Mouse (Mus musculus) ovary, postnatal 14 days (tissue): ENCODE results near the gene Olfr1373.
"Not testable (repeated sequence)": the region's sequence is repeated elsewhere in the genome, so short reads cannot be mapped to it uniquely, and the experiment has no call there.

ENCODE experiments used
- DNase-seq: peaks from one replicate; pipeline ENCODE4 v3.0.0; 2022; ENCODE audit warnings: low spot score

Gene Olfr1373

DNA sequence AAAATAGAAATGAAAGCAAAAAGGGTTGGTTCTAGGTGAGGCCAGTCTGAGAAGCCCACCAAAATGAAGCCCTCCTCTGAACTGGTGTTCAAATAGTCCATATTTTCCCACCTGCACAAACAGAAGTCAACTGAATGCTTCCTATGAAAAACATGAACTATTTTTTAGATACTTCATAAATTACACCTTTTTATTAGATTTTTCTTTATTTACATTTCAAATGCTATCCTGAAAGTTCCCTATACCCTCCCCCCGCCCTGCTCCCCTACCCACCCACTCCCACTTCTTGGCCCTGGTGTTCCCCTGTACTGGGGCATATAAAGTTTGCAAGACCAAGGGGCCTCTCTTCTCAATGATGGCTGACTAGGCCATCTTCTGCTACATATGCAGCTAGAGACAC lies at the start of gene Olfr1373:
Gene Olfr1373, minus strand, starts transcription at position 101 of the 400 bp plus-strand sequence.
- DNase-seq = not testable (repeated sequence)

DNA sequence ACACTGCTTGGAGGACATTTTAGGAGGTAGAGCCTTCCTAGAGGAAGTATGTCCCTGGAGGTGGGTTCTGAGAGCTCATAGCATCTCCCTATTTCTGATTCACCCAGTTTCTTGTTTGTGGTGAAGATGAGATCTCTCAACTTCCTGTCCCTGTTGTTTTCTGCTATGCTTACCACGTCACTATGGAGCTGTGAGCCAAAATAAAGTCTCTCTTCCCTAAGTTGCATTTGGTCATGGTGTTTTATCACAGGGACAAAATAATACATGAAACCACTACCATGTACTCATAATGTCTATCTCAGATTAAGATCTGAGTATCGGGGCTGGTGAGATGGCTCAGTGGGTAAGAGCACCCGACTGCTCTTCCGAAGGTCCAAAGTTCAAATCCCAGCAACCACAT lies 35.3 kb upstream of the Olfr1373 start:
- not testable (repeated sequence) for DNase-seq

DNA sequence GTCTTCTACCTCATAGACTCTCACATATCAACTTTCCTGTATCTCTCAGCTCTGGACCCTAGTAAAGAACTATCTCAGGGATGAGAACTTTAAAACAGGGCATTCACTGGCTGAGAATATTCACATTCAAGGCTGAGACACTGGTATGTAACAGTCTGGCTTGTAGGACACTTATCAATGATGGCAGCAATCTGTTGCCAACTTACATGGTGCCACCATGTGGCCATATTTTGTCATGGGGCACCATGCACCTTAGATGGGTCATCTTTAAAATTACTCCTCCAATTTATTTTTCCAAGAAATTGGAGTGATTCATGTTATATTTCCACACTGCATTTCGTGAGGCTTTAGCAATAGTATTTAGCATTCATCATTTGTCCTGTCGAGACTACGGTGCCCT lies 34.6 kb upstream of the Olfr1373 start:
- not testable (repeated sequence) for DNase-seq

DNA sequence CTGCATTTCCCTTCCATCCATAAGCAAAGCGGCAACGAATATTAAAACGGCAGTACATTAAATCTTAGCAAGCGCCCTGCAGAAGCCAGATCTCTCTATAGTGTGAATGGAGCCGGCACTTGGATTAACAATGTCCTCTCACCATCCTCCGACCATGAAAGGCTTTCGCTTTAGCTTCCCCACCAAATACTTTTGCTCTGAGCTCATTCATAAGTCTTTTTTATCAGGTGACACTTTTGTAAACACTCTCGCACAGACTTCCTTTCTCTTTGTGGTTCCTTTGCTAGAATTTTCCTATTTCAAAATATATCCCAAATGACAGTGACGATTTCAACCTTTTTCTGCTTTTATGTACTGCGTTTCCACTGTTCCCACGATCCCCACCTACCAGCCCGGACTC lies 23.1 kb upstream of the Olfr1373 start:
- no peak for DNase-seq

DNA sequence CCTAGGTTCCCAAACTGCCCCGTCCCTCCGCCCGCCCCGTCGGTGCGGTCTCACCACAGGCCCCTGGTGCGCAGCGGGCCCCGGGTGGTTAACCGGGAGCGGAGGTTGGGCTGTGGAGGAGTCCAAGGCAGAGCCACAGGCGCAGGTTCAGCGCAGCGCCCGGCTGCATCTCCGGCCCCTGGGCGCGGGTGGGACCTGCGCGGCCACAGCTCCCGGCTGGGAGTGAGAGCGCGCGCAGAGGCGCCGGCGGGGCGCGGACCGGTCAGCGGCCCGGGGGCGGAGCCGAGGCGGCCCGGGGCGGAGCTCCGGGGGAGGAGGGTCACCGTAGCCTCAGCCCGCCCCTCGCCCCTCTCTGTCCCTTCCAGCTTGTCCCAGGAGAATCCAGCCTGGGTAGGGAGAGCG lies 22.6 kb upstream of the Olfr1373 start:
- DNase-seq = not testable (repeated sequence)

DNA sequence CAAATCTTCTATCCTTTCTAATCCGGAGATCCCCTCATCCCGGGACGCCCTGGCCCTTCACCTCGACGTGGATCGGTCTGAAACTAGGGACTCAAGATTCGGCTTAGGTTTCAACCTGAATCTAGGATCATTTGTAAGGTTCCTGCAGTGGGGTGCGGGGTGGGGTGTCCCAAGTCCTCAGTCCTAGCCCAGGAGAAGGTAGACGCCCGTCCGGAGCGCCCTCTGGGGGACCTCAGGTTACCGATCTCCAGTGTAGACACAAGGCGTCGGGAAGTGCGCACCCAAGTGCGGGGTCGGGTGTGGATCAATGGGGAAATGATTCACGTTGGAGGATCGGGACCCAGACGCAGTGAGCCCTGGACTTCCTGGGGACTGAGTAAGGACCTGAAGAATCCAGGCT lies 21.8 kb upstream of the Olfr1373 start:
- no peak for DNase-seq

DNA sequence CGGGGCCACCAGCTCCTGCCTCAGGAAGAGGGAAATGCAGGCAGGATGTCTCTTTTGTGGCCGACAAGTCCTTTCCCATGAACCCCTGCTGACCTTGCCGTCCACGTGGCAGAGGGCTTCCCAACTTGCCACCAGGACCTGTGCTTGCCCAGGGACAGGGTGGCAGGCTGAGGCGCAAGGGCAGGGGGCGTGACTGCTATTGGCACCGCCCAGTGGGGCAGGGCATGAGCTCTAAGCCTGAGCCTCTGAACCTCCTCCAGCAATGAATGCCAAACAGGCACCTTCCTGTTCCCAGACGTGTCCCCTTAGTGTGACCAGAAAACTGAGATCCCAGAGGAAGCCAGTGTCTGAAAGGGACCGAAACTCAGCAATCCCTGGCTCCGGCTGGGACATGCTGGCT lies 18.6 kb upstream of the Olfr1373 start:
- no peak for DNase-seq

DNA sequence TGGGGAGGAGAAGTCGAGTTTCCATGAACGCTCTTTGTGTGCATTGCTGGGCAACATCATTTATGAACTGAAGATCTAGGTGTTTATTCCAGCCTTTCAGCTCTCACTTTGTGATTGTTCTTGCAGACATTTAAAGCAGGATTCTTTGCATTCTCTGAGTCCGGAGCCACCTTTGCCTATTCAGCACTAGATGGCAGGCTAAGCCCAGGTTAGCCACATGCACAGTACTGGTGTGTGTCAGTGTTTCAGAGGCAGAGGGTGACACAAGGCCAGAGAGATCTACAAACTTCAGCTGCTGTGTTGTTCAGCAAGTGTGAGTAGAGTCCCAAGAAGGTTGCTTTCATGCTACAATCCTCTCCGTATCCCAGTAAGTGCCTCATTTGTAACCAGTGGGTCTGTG lies 1.7 kb downstream of the Olfr1373 start:
- not testable (repeated sequence) for DNase-seq

DNA sequence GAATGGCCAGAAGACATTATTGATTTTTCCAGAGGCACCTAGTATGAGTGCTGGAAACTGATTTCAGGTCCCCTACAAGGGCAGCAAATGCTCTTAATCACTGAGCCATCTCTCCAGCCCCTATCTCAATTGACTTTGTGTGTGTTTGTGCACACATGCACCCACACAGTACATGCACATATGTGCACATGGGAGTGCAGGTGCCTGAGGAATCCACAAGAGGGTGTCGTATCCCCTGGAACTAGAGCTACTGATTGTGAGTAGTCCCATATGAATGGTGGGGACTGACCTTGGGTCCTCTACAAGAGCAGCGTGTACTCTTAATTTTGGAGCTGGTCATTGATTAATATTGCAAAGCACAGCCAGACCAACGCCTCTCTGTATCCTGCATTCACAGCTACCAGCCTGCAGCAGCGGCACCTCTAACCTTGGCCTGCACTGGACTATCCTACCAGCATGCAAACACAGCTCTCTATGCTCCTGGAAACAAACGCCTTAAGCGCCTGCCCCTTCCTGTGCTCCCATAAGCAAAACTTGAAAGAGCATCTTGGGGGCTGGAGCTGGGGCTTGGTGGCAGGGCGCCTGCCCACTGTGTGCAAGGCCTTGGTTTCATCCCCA lies 14.8 kb downstream of the Olfr1373 start:
- DNase-seq = no peak

DNA sequence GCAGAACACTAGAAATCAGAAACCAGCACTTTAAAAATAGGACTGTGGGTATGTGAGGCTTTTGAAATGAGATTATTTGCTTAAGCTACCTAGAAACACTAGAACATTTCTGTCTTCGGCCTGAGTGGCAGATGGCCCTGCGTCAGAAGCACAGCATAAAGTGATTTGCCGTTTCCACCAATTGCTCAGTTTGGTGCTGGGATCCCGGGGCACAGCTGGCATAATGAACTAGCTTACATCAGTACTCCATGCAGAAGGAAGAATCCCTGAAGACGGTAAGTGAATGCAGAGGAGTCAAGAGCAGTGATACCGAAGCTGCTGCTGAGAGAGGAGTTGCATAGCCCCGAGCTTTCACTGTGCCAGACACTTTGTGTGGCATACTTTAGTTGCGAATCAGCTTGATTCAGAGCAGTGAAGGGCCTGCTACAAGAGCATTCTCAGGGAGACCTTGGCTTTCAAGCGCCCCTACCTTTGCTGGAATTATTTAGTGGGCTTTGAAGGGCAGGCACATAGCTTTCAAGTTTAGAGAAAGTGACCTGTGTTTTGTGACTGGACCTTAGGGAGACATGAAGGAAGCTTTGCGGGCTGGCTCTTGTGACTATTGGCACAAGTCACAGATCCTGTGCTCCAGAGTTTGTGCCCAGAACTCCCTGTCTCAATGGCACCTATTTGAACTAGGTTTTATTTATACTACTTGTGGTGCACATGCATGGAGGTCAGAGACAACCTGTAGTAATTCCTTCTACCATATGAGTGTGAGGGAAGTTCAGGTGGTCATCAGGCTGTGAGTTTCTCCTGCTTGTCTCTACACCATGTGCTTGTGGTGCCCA lies 15.5 kb downstream of the Olfr1373 start:
- DNase-seq = no peak

DNA sequence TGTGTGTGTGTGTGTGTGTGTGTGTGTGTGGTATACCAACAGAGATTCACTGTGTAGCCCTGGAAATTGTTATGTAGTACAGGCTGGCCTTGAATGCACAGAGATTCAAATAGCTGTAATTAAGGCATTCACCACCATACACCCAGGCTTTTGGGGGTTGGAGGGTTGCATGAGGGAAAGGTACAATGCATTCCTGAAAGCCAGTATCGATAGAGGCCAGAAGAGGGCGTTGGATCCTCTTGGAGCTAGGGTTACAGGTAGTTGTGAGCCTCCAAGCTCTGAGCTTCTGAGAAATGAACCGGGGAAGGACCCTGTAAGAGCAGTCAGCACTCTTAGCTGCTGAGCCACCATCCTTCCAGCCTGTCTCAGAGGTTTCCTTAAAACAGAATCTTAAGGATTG lies 16.2 kb downstream of the Olfr1373 start:
- DNase-seq = no peak

DNA sequence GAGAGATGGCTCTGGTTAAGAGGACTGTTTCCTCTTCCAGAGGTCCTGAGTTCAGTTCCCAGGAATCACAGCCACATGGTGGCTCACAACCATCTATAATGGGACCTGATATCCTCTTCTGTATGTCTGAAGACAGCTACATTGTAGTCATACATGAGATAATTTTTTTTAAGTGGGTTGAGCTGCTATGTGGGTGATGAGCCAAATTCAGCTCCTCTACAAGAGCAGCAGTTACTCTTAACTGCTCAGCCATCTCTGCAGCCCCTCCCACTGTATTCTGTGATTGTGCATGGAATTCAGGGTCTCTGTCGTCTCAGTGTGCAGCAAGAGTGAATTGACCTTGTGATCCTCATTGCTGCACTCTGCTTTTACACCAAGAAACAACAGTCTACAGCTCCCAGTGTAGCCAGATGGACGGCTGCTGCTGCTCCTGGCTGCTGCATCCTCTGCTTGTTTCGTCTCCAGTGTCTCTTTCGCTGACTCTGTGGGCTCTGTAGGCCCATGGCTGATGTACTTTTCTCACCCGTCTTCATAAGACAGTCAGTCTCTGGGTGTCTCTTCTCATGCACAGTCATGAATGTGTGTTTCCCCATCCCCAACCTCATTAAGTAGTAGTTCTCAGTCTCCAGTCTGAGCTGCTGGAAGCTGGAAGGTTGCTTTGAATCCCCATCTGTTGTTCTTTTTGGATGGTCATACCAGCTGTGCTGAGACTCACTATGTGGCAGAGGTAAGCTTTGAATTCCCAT lies 16.8 kb downstream of the Olfr1373 start:
- DNase-seq = no peak

DNA sequence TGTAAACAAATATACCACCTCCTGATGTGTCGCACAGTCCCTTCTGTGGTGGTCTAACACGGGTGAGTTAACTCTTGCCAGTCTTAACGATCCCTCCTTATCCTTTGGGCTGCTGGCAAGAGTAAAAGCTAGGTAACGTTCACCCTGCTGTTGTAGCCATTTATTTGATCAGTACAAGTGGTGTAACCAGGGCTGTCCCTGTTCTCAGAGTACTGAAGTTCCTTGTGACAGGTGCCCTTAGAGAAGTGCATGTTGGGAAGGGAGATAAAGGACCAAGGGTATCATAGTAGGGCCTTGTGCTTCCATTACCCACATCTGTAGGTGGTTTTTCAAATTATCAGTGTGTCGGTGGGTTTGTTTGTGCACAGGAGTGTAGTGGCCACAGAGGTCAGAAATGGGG lies 17.6 kb downstream of the Olfr1373 start:
- no peak for DNase-seq

DNA sequence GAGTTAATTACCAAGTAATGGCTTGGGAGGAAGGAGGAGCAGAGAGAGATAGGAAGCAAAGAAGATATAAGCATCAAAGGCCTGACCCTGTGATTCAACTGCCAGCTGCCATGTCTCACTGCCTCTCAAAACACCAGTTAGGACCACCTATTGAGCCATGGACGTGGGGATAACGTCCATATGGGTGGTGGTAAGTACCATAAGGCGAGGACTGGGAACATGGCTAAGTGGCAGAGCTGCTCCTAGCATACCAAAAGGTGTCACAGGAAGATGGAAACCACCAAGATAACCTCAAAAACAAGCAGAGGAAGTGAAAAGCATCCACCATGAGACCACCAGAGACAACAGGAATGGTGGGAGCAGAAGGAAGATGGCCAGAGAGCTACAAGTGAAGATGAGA lies 18.2 kb downstream of the Olfr1373 start:
- DNase-seq = no peak

DNA sequence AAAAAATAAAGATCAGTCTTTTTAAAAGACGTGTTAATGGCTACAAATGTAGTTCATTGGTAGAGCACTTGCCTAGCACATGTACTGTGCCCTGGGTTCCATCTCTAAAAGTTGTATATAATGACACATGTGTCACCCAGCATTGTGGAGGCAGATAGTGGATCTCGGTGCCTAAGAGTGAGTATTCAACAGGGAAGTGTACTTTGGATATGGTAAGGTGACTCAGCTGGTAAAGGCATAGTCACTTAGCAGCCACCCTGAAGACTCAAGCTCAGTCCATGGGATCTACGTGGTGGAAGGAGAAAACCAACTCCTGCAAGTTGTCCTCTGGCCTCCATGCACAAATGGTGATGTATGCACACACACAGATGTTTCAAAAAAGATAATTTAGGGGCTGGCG lies 20.9 kb downstream of the Olfr1373 start:
- no peak for DNase-seq

DNA sequence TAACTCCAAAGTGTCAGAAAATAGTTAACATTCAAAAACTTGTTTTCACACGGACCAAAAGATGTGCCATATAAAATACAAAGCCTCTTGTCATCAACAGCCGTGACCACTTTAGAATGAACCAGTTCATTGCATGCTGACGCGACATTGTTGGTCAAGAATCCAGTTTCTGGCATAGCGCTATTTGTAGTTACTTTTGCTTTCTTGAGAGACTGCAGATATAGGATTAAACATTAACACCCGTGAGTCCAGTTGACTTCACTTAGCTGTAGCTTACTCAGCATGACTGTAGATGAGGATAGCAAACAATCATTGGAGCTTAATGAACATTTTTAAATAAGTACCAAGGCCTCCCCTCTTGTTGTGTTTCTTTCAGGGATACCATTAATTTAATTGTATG lies 23.3 kb downstream of the Olfr1373 start:
- no peak for DNase-seq

DNA sequence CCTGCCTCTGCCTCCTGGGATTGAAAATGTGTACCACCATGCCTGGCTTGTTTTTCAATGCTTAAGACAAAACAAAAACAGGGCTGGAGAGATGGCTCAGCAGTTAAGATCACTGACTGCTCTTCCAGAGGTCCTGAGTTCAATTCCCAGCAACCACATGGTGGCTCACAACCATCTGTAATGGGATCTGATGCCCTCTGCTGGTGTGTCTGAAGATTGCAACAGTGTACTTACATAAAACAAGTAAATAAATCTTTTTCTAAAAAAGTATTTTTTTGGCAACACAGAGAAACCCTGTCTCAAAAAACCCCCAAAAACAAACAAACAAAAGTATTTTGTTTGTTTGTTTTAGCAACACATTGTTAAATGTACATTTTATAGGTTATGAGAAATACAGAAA lies 24.9 kb downstream of the Olfr1373 start:
- not testable (repeated sequence) for DNase-seq

DNA sequence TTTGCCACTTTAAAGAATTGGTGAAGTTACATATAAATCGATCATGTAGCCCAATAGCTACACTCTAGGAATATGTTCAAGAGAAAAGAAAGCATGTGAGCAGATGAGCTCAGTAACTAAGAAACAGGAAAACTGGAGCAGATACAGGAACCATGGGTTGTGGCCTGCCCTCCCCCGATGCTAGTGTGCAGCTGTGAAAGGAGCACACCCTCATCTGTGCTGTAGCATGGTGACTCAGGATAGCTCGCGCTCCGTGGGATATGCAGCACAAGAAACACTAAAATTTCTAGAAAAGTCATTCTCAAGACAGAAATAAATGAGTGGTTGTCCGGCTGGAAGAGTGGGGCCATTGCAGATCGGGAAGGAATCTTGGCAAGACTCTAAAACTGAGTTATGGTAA lies 28.2 kb downstream of the Olfr1373 start:
- DNase-seq = no peak

DNA sequence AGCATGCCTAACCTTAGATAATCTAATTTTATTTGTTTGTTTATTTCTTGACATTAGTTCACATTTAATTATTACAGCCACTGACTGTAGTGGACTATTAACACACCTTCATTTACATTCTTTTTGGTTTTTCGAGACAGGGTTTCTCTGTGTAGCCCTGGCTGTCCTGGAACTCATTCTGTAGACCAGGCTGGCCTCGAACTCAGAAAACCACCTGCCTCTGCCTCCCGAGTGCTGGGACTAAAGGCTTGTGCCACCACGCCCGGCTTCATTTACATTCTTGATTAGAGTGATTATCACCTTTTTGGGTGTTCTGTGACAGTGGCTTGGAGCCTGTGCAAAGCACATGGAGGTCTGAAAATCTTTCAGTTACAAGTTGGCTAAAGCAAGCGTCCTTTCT lies 29.2 kb downstream of the Olfr1373 start:
- not testable (repeated sequence) for DNase-seq

DNA sequence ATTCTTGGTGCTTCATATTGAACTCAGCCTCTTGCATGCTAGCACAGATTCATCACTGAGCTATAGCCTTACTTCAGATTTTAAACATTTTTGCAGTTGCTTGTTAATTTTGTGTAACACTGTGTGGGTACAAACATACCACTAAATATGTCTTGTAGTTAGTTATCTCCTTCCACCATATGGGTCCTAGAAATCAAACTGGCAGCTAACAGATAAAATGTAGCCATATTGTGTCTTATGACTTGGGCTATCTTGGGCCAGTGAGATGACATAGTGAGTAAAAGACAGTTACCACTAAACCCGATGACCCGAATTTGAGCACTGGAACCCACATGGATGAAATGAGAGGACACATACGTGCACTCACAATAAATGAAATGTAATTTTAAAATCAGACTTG lies 29.8 kb downstream of the Olfr1373 start:
- no peak for DNase-seq

DNA sequence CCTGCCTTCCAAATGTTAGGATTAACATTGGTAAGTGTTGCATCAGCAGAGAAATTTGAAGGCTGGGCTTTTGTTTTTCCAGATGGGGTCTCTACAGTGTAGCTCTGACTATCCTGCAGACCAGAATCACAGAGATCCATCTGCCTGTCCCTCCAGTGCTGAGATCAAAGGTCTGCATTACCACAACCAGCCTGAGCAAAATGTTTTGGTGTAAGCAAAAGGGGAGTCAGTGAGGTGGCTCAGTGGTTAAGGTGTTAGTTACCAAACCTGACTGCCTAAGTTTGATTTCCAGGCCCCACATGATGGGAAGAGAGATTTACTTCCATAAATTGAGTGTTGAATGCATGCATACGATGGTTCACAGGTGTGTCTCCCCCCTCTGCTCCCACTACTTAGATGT lies 35.9 kb downstream of the Olfr1373 start:
- no peak for DNase-seq

DNA sequence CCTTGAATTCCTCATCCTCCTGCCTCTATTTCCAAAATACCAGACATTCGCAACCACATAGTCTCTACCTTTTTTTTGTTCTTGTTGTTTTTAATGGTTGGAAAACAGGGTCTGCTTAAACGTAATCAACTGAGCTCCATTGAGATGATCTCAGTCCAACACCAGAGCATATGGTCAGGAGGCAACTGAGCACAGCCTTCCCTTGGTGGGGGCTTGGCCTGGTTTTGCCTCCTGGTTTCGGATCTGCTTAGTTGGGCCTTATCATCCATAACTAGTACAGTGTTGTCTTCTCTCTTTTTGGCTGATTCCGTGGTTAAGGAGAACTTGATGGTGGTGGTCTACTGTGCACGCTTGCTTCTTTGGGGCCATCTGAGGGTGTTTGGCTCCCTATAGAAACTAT lies 36.5 kb downstream of the Olfr1373 start:
- no peak for DNase-seq

DNA sequence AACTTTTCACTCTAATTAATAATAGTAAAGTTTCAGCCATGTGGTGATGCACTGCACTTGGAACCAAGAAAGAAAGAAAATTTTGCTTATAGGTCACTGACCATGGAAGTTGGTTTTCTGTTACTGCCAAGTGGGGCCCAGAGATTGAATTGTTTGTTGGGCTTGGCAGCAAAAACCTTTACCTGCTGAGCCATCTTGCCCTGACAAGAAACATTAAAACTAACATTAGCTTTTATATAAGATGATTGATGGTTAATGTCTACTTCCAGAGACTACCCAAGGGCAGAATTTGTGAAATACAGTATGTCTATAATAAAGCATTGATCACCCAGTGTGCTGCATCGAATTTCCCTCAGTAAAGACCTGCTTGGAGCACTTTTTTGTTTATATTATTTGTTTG lies 38.9 kb downstream of the Olfr1373 start:
- no peak for DNase-seq
